Mouse (Mus musculus): ENCODE data around the gene Me3. TPM values are rescaled to one million over a fixed set of nuclear protein-coding genes. Genes with fewer than 3 reads are reported as not detected.

Gene Me3
- polyA plus RNA-seq, 1 experiment from 2014 or later = 2.4 TPM

DNA sequence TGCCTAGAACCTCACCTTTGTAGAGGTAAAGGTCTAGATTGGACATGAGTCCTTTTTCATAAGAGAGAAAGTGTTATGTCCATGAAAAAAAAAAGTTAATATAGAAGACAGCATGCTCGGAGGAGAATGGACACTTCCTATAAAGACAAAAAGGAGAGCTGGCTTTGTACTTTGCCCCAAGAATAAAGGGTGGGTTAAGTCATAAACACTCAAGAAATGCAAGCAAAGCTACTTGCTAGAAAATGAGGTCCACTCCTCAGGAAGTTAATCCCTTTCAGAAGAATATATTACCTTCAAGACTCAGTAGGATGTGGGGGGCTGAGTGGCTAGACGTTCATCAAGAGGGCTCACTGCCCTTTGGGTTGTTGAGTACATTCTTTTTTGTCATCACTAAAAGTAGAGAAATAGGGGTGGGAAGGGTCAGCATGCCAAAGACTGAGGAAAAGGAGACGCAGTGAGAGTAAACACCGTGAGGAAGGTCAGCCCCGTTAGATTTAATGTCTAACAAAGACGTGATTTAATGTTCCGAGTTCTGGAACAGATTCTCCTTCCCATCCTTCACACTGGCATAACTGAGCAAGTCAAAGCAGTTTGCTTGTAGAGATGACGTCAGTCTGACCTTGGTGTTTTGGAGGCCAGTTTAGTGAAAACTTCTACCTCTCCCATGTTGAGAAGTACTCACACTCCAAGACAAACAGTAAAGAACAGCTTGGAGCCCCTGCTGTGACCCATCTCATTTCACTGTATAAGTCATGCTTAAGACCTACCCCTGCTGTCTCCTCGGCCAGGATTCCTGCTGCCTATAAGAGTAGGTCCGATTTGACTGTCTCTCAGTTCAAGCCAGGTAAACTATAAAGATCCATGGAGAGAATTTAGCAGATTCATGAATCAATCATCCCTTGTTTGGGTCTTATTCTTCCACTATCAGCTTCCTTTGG lies 220.2 kb downstream of the Me3 start:
- Histone ChIP-seq H3K27ac (no peak overlapping the region), H3K27me3 (ENCODE audit: poor library complexity, severe bottlenecking) (no peaks in the 10 kb centered on the region), H3K4me3 (no peak overlapping the region), H3K4me1 (peaks cover 12% of the 10 kb centered on the region), H3K36me3 (replicated peaks) (no peaks in the 10 kb centered on the region), H3K9me3 (no peaks in the 10 kb centered on the region)
- WGBS = 86% methylated on average over 10 of the region's 10 CpGs
- no peak for DNase-seq (ENCODE audit: extremely low spot score, low spot score)

DNA sequence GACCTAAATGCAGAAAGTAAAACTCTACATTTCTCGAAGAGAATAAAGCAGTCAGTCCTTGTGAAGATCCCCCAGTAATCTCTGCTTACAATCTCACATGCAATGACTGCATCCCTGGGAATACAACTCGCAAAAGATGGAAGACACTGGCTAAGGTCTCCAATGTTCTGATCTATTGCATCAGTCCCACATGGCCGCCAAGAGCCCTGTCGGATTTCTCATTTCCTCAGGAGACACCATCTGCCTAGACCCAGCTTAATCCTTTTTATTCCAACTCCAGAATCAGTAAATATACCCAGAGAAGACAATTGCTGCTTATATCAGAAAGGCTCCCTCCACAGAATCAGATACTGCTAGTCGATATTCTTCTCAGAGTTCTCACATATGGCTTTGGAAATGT lies 220.9 kb downstream of the Me3 start:
- Histone ChIP-seq H3K27me3 (ENCODE audit: poor library complexity, severe bottlenecking) (no peaks in the 10 kb centered on the region), H3K36me3 (replicated peaks) (no peaks in the 10 kb centered on the region), H3K27ac (no peak overlapping the region), H3K9me3 (no peaks in the 10 kb centered on the region), H3K4me1 (peaks cover 12% of the 10 kb centered on the region), H3K4me3 (no peak overlapping the region)
- WGBS = 85% methylated on average over 5 of the region's 5 CpGs
- DNase-seq (ENCODE audit: extremely low spot score, low spot score) = no peak

DNA sequence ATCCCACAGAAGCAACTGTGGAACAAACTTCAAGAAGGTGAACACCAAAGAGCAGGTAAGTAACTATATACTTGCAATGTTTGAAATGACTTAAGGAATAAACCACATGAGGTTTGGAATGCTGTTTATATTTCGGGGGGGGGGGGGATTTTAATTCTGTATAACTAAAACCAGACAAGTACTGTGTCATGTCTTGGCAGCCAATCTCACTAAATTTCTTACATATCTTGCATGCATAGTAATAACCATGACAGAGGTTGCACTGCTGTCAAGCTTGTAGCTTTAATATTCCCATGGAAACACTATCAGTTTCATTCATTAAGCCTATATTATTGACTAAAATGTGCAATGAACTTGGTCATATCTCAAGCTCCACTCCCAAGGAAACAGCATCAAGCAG lies 223.0 kb downstream of the Me3 start:
- H3K27ac ChIP-seq = no peak overlapping the region
- no peaks in the 10 kb centered on the region for H3K36me3 ChIP-seq (replicated peaks)
- no peaks in the 10 kb centered on the region for H3K9me3 ChIP-seq
- H3K4me1 ChIP-seq = peaks cover 12% of the 10 kb centered on the region
- 76% methylated on average over 1 of the region's 1 CpGs for WGBS
- H3K4me3 ChIP-seq = no peak overlapping the region
- H3K27me3 ChIP-seq (ENCODE audit: poor library complexity, severe bottlenecking) = no peaks in the 10 kb centered on the region
- DNase-seq (ENCODE audit: extremely low spot score, low spot score) = no peak

DNA sequence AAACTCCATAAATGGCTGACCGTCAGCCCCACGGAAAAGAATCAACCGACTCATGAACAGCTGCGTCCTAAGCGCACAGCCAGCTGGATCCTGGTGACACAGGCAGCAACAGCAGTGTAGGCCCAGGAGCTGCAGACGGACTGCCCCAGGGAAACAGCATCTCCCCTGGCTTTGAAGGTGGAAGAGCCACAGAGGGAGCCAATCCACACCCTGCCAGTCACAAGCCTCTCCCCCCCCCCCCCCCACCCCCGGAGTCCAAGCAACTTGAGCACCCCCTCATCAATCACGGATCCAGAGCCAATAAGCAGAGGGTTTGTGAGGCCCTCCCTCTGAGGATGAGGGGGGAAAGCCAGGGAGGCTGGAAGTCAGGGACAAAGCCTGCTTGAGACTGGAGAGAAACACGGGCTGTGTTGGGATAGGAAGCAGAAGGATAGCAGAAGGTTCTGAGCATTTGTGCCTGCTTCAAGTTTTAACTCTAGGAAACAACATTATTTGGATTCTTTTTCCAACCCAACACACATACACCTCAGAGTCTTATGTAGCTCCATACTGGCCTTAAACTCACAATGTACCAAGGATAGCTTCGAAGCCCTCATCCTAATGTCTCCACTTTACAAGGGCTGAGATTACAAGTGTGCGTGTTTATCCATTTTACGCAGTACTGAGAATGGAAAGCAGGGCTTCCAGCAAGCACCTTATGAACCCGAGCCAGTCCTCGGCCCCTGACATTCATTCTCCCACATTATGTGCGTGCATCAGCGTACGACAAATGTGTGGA lies 224.4 kb downstream of the Me3 start:
- no peak overlapping the region for H3K4me3 ChIP-seq
- peaks cover 12% of the 10 kb centered on the region for H3K4me1 ChIP-seq
- 55% methylated on average over 17 of the region's 17 CpGs for WGBS
- H3K27me3 ChIP-seq (ENCODE audit: poor library complexity, severe bottlenecking) = no peaks in the 10 kb centered on the region
- DNase-seq (ENCODE audit: extremely low spot score, low spot score) = peak; percentile 41
- H3K9me3 ChIP-seq = no peaks in the 10 kb centered on the region
- peak overlapping the region; percentile 68 for H3K27ac ChIP-seq
- no peaks in the 10 kb centered on the region for H3K36me3 ChIP-seq (replicated peaks)

DNA sequence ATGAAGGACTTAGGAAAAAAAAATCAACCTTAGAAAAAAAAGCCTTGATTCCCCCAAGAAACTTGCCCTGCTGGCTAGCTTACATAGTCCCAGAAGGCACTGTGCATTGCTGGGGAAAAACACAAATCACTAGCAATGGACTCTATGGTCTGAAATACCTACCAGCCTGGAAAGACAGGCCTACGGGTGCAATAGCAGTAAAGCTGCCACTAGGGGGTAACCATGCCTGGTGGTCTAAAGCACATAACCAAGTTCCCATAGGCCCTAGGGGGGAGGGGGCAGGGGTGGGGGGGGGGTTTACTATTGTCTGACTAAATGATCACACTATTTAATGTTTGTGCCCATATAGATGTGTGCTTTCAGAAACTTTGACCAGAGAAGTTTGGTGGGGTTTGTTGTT lies 232.6 kb downstream of the Me3 start:
- 82% methylated on average over 1 of the region's 1 CpGs for WGBS
- Histone ChIP-seq H3K4me3 (no peak overlapping the region), H3K27ac (no peak overlapping the region), H3K27me3 (ENCODE audit: poor library complexity, severe bottlenecking) (no peaks in the 10 kb centered on the region), H3K4me1 (no peaks in the 10 kb centered on the region), H3K9me3 (no peaks in the 10 kb centered on the region), H3K36me3 (replicated peaks) (no peaks in the 10 kb centered on the region)
- no peak for DNase-seq (ENCODE audit: extremely low spot score, low spot score)

DNA sequence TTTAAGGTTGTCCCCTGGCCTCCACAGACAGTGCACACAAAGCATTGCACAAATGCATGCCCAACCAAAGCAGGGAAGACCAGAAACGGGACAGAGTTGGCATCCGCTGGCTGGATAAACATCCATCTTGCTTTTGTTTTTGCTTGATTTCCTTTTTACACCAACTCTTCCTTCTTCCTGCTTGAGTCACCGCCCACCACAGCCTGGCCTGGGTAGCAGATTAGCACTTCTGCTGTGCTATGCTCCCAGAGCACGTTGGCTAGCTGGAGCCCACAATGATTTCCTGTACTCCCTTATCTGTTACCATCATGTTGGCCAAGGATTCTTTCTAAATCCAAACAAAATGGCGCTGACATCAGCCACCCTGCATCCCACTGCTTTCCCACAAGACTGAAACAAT lies 235.0 kb downstream of the Me3 start:
- no peak for DNase-seq (ENCODE audit: extremely low spot score, low spot score)
- no peaks in the 10 kb centered on the region for H3K4me1 ChIP-seq
- no peaks in the 10 kb centered on the region for H3K9me3 ChIP-seq
- no peaks in the 10 kb centered on the region for H3K27me3 ChIP-seq (ENCODE audit: poor library complexity, severe bottlenecking)
- H3K4me3 ChIP-seq = no peak overlapping the region
- no peak overlapping the region for H3K27ac ChIP-seq
- no peaks in the 10 kb centered on the region for H3K36me3 ChIP-seq (replicated peaks)
- 78% methylated on average over 5 of the region's 5 CpGs for WGBS

DNA sequence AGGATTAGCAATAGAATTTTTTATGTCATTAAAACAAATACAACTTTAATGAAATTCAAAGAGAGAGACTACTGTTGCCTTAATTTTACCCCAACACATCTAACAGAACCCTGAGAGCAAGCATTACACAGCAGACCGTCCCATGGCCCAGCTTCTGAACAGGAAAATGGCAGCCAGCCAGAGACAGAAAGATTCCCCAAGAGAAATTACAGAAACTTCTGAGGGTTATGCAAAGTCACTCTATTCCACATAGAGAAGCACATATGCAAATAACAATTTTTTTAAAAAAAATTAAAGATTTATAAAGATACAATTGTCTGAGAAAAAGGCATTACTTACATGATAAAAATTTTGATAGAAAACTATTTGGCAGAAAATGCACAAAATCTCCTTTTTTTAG lies 247.5 kb downstream of the Me3 start:
- WGBS = 95% methylated on average over 1 of the region's 1 CpGs

DNA sequence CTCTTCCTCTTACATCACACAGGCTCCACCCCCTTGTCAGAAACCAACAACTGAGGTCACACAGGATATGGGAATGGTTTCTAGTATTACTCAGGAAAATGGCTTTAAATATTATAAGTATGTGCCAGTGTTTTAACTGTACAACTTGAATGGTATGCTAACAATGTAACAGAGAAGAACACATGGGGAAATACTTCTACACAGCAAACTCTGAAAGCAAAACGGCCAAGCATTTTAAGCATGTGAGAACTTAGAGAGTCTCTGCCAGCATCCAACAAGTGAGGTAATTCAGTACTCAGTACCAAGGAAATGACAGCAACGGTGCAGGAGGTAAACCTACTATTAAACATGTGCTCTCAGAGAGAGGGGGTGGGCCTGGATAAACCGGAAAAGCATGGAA lies 252.4 kb downstream of the Me3 start:
- 82% methylated on average over 3 of the region's 3 CpGs for WGBS
- H3K27me3 ChIP-seq (ENCODE audit: poor library complexity, severe bottlenecking) = no peaks in the 10 kb centered on the region
- DNase-seq (ENCODE audit: extremely low spot score, low spot score) = no peak
- H3K36me3 ChIP-seq (replicated peaks) = no peaks in the 10 kb centered on the region
- no peak overlapping the region for H3K27ac ChIP-seq
- H3K4me3 ChIP-seq = no peak overlapping the region
- no peaks in the 10 kb centered on the region for H3K9me3 ChIP-seq
- H3K4me1 ChIP-seq = no peaks in the 10 kb centered on the region

More for the DNA sequence above, 247.5 kb downstream of the Me3 start:
- Histone ChIP-seq H3K27me3 (ENCODE audit: poor library complexity, severe bottlenecking) (no peaks in the 10 kb centered on the region), H3K4me1 (no peaks in the 10 kb centered on the region), H3K36me3 (replicated peaks) (no peaks in the 10 kb centered on the region), H3K9me3 (no peaks in the 10 kb centered on the region), H3K27ac (no peak overlapping the region), H3K4me3 (no peak overlapping the region)
- no peak for DNase-seq (ENCODE audit: extremely low spot score, low spot score)

DNA sequence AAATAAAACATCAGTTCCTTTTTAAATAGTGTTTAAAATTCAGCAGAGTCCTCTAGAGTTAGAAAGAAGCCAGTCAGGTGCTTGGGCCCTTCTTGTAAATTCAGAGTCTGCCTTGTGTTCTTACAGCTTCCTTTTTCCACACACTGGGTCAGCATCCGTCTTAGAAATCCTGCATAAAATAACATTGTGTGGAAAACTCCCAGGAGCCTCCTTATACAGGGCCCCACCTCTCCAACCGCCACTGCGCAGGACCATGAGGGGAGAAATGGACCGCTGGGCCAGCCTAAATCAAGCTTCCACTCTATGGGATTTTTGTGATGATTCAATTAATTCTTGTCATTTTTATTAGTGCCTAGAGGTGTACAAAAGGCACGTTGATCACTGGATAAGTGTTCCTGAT lies 259.2 kb downstream of the Me3 start:
- 90% methylated on average over 5 of the region's 5 CpGs for WGBS

DNA sequence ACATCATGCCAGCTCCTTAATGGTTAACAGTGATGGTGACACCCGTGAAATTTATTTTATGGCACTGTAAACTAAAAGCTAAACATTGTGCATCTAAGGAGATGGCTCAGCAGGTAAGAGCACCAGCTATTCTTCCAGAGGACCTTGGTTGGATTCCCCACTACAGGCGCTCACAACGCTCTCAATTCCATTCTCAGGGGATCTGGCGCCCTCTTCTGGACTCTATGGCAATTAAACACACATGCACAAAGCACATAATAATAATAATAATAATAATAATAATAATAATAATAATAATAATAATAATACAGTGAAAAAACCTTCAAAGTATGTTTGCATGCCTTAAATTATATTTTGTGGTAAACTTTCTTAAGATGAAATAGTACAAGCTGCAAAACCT lies 259.7 kb downstream of the Me3 start:
- DNase-seq (ENCODE audit: extremely low spot score, low spot score) = no peak
- Histone ChIP-seq H3K9me3 (no peaks in the 10 kb centered on the region), H3K4me3 (no peak overlapping the region), H3K4me1 (0 out of 2 replicates have a peak, but pooled peaks cover 2% of the 10 kb centered on the region), H3K36me3 (replicated peaks) (no peaks in the 10 kb centered on the region), H3K27ac (no peak overlapping the region), H3K27me3 (ENCODE audit: poor library complexity, severe bottlenecking) (no peaks in the 10 kb centered on the region)
- 27% methylated on average over 4 of the region's 4 CpGs for WGBS

More for the DNA sequence above, 259.2 kb downstream of the Me3 start:
- no peak overlapping the region for H3K27ac ChIP-seq
- H3K4me1 ChIP-seq = 0 out of 2 replicates have a peak, but pooled peaks cover 2% of the 10 kb centered on the region
- H3K9me3 ChIP-seq = no peaks in the 10 kb centered on the region
- no peaks in the 10 kb centered on the region for H3K27me3 ChIP-seq (ENCODE audit: poor library complexity, severe bottlenecking)
- no peaks in the 10 kb centered on the region for H3K36me3 ChIP-seq (replicated peaks)
- H3K4me3 ChIP-seq = no peak overlapping the region
- DNase-seq (ENCODE audit: extremely low spot score, low spot score) = no peak

DNA sequence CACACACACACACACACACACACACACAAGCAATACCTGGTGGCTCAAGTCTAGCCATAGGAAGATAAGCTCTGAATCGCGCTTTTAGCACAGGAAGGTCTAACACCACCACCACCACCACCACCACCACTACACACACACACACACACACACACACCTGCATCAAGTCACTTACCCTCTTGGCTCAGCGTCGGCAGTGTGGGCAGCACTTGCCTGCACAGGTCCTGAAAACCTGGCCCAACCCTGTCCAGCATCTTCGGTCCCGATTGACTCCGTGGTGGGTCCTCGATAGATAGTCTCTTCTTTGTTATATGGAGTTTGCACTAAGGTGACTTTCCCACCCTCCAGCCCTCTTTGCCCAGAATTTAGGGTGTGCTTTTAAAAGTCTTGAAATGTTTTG lies 270.8 kb downstream of the Me3 start:
- WGBS = 89% methylated on average over 8 of the region's 8 CpGs
- no peak overlapping the region for H3K27ac ChIP-seq
- peak; percentile 17 for DNase-seq (ENCODE audit: extremely low spot score, low spot score)
- 0 out of 2 replicates have a peak overlapping the region, but pooled peaks have one; percentile 9 for H3K4me3 ChIP-seq
- H3K4me1 ChIP-seq = peaks cover 12% of the 10 kb centered on the region
- no peaks in the 10 kb centered on the region for H3K27me3 ChIP-seq (ENCODE audit: poor library complexity, severe bottlenecking)
- H3K9me3 ChIP-seq = no peaks in the 10 kb centered on the region
- no peaks in the 10 kb centered on the region for H3K36me3 ChIP-seq (replicated peaks)

DNA sequence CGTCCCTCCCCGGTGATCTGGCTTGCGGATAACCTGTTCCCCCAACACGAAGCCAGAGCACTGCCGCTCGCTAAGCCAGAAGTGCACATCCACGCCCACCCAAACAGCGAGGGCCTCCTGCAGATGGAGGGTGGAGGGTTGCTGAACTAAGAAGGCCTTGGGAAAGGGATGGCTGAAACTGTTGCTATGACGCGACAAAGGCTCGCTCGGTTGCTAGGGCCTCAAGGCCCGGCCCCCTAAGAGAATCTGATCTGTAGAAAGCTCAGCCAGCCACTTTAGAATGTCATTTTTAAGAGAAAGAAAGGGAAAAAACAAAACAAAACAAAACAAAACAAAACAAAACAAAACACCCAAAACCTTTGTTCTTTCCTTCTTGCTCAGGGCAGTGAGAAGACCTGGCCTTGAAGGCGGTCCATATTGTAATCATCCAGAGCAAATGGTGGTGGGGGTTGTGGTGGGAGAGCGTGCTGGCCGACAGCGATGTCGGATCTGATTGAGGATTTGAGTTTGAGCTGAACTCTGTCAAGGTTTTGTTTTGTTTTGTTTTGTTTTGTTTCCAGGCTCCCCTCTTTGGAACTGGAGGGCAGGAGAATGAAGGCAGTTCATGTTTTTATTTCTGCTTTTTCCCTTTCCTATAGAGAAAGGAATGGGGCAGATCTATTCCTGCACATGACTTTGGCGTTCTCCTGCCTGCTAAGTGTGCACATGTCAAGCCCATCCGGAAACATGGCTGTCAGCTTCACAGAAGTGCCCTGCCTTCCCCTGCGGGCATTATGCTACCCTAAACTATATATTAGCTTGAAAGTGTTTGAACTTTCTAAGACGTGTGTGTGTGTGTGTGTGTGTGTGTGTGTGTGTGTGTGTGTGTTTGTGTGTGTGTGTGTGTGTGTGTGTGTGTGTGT lies 271.5 kb downstream of the Me3 start, which contains the start of gene Ccdc81:
TSS of gene Ccdc81 (minus strand) at position 188 of the 902 bp plus-strand sequence.
- Histone ChIP-seq H3K4me3 (peak within 1 kb of the TSS; percentile 9; the same call in 1 of the 2 replicates), H3K36me3 (replicated peaks) (no peaks in the 10 kb centered on the region), H3K9me3 (no peaks in the 10 kb centered on the region), H3K27me3 (ENCODE audit: poor library complexity, severe bottlenecking) (no peaks in the 10 kb centered on the region), H3K27ac (no peak within 1 kb of the TSS), H3K4me1 (peaks cover 15% of the 10 kb centered on the region)
- WGBS = 42% methylated on average over 22 of the region's 22 CpGs
- peak; percentile 38 for DNase-seq (ENCODE audit: extremely low spot score, low spot score)
